Mouse (Mus musculus) inflammation-experienced regulatory T-cells, adult 6 months (primary cell): ENCODE data around the gene Fxyd1. TPM values are rescaled to one million over a fixed set of nuclear protein-coding genes. Genes with fewer than 3 reads are reported as not detected.

ENCODE experiments used
- ATAC-seq: one replicate; pipeline ENCODE4 v1.8.0; 2017
- polyA plus RNA-seq, 3 experiments: library from polyadenylated mRNA; unstranded; fragments of 100-300 nt; shearing (Covaris generic); gene quantifications; one replicate each; pipeline ENCODE4 v1.2.1; 2017

The Fxyd1 gene
- polyA plus RNA-seq, 3 experiments from 2014 or later: 0.85 TPM; not detected in 2

DNA sequence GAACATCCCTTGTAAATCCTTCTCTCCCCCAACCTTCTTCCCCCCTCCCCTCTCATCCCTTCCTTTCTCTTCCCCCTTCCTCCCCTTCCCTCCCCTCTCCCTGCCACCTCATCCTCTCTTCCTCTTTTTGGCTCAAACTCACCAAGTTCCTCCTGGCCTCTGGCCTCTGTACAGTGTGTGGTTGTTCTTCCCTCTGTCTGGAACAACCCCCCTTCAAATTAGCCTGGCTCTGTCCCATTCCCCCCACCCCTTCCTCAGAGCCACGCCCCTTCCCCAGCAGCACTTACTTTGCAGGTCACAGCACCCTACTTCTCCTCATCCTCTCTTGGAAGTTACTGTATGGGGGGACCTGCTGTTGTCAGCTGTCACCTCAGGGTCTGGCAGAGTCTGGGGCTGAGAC is 48.8 kb downstream of the Fxyd1 start:
- ATAC-seq: no peak

DNA sequence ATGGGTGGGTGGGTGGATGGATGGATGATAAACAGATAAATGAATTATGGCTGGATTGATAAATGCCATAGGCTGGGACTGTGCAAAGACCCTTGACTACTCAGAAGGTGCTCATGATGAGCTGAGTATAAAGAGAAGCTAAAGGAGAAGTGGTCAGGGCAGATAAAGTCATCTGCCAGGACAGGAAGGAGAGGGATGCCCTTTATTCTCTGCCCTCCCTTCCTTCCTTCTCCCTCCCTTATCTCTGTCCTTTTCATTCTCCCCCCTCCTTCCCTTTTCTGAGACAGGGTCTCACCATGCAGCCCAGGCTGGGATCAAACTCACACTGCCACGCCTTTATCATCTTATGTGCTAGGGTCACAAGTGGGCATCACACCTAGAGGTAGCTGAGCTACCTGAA is 49.2 kb downstream of the Fxyd1 start:
- no peak for ATAC-seq

DNA sequence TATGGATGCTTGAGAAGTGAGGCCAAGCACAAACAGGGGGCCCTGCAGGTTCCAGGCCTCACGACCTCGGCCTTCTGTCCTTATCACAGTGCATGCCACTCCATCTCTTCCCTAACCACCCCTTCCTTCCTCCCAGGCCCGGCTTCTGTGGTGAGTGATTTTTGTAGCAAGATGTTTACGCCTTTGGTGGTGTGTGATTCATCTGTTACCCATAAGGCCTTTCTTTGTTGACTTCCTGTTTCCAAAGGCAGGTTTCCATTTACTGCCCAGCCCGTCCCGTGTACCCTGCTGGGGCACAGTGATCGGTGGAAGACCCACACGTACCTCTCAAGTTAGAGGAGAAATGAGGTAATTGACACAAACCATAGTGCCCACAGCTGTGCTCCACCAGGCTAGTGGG is 54.3 kb downstream of the Fxyd1 start:
- ATAC-seq: peak; percentile 89

Other genes starting within 250 kb of the Fxyd1 start
- 1 to 10 TPM in 1 of 3 experiments, under 1 TPM in 2; 0.50 to 3.1 (median 0.82) TPM for gene Ffar2, start 233.4 kb downstream of the Fxyd1 start, polyA plus RNA-seq
- under 1 TPM in 1 of 3 experiments, not detected in 2; 0.27 TPM for gene Ffar3, start 201.0 kb downstream of the Fxyd1 start, polyA plus RNA-seq
- under 1 TPM in 2 of 3 experiments, not detected in 1; 0.17 to 0.20 TPM for gene Ffar1, start 195.6 kb downstream of the Fxyd1 start, polyA plus RNA-seq
- 10 to 100 TPM; 10.5 to 17.5 (median 12.3) TPM for gene Cd22, start 176.9 kb downstream of the Fxyd1 start, polyA plus RNA-seq
- not detected for gene Mag, start 142.3 kb downstream of the Fxyd1 start, polyA plus RNA-seq
- gene Hamp2, start 132.5 kb downstream of the Fxyd1 start, polyA plus RNA-seq: not detected
- not detected for gene Hamp, start 113.2 kb downstream of the Fxyd1 start, polyA plus RNA-seq
- gene Usf2, start 100.4 kb downstream of the Fxyd1 start, polyA plus RNA-seq: 10 to 100 TPM in 2 of 3 experiments, 1 to 10 TPM in 1; 8.8 to 18.8 (median 13.6) TPM
- 1 to 10 TPM; 1.1 to 2.1 (median 1.4) TPM for gene Lsr, start 83.7 kb downstream of the Fxyd1 start, polyA plus RNA-seq
- 1 to 10 TPM in 1 of 3 experiments, under 1 TPM in 2; 0.55 to 1.0 (median 0.96) TPM for gene Fam187b, start 83.4 kb downstream of the Fxyd1 start, polyA plus RNA-seq
- 1,000 to 10,000 TPM; 1,847 to 2,152 (median 2,080) TPM for gene Fxyd5, start 14.7 kb downstream of the Fxyd1 start, polyA plus RNA-seq
- gene Fxyd7, start 5.7 kb downstream of the Fxyd1 start, polyA plus RNA-seq: not detected
- gene Lgi4, start 2.1 kb upstream of the Fxyd1 start, polyA plus RNA-seq: under 1 TPM in 2 of 3 experiments, not detected in 1; 0.09 to 0.13 TPM
- gene Fxyd3, start 19.5 kb upstream of the Fxyd1 start, polyA plus RNA-seq: under 1 TPM in 1 of 3 experiments, not detected in 2; 0.18 TPM
- gene Hpn, start 58.1 kb upstream of the Fxyd1 start, polyA plus RNA-seq: 10 to 100 TPM in 1 of 3 experiments, 1 to 10 TPM in 2; 3.1 to 11.0 (median 8.1) TPM
- gene Scn1b, start 69.8 kb upstream of the Fxyd1 start, polyA plus RNA-seq: under 1 TPM in 1 of 3 experiments, not detected in 2; 0.30 TPM
- 100 to 1,000 TPM in 1 of 3 experiments, 10 to 100 TPM in 2; 70.7 to 113 (median 98.7) TPM for gene Gramd1a, start 98.7 kb upstream of the Fxyd1 start, polyA plus RNA-seq
- gene Scgb2b2, start 233.3 kb upstream of the Fxyd1 start, polyA plus RNA-seq: not detected
- not detected for gene Scgb1b2, start 234.6 kb upstream of the Fxyd1 start, polyA plus RNA-seq